Comparison of ENCODE assay signal across 11 mouse cellular contexts in genomic region chr7:31116721-31117145, GRCm38 (mm10). TPM values are rescaled to one million over a fixed set of nuclear protein-coding genes. Genes with fewer than 3 reads are reported as not detected.
DNase-seq lines count a peak whose midpoint lies in the region; ATAC-seq and TF ChIP-seq lines count a peak whose summit lies in the region.
"Had no signal": no experiment of that assay in that cellular context is flagged by ENCODE, and none has a peak within 500 bp of the region (broad histone marks: within the 10 kb centered on the region; RNA-seq: fewer than 3 reads in every experiment).

No protein-coding gene starts in this region.

- no peak overlapping the region for H3K4me2 ChIP-seq in heart, embryonic 13.5 days
- H3K4me2 ChIP-seq in hindbrain, postnatal 0 days (ENCODE audit: low read depth, low read length), result no peak overlapping the region

- H3K36me3 ChIP-seq in heart, embryonic 13.5 days, result no peaks in the 10 kb centered on the region
- H3K36me3 ChIP-seq in hindbrain, postnatal 0 days (ENCODE audit: insufficient read depth, low read length), result no peaks in the 10 kb centered on the region

- H3K27me3 ChIP-seq in heart, embryonic 13.5 days (replicated peaks), result no peaks in the 10 kb centered on the region
- no peaks in the 10 kb centered on the region for H3K27me3 ChIP-seq in hindbrain, postnatal 0 days (ENCODE audit: insufficient read depth, low read length)

- intact Hi-C loops in heart, postnatal 10 days (cut with DNase I), result no loop called here

- TF ChIP-seq CTCF in hindbrain, postnatal 0 days (IDR thresholded peaks at IDR 0.05; ENCODE audit: low read depth), result no peak

- no peak for ATAC-seq in heart, embryonic 13.5 days (ENCODE audit: extremely low read depth, insufficient number of reproducible peaks, low FRiP score, low TSS enrichment)
- 0 out of 2 replicates have a peak, but pooled peaks have one; percentile 10 for ATAC-seq in hindbrain, postnatal 0 days
- no peak for ATAC-seq in megakaryocyte-erythroid progenitor cell, adult 5-6 weeks (replicated peaks; ENCODE audit: low FRiP score, low TSS enrichment, poor library complexity, severe bottlenecking)

- H3K27ac ChIP-seq in heart, embryonic 13.5 days (replicated peaks), result peak overlapping the region; percentile 70; the same call in 1 of the 2 replicates
- H3K27ac ChIP-seq in hindbrain, postnatal 0 days, result no peak overlapping the region

- no peaks in the 10 kb centered on the region for H3K9me3 ChIP-seq in heart, embryonic 13.5 days
- H3K9me3 ChIP-seq in hindbrain, postnatal 0 days (ENCODE audit: low read length), result no peaks in the 10 kb centered on the region

- DNase-seq in heart, postnatal 10 days, result no peak
- DNase-seq in testis, postnatal 10 days (ENCODE audit: low spot score), result peak; percentile 53
- DNase-seq in testis, postnatal 14 days (ENCODE audit: low spot score), result no peak
- no peak for DNase-seq in hindbrain, postnatal 0 days (ENCODE audit: low spot score)
- DNase-seq in layer of hippocampus, adult 18-20 months (ENCODE audit: low spot score in 2 of 2), result no peak
- DNase-seq: heart, adult 11 months; kidney, adult 9 months; lung, postnatal 4 days had no signal

- H3K9ac ChIP-seq in heart, embryonic 13.5 days, result no peak overlapping the region
- no peak overlapping the region for H3K9ac ChIP-seq in hindbrain, postnatal 0 days (replicated peaks; ENCODE audit: low read length)

- H3K4me1 ChIP-seq in heart, embryonic 13.5 days, result peaks cover 25% of the 10 kb centered on the region
- H3K4me1 ChIP-seq in hindbrain, postnatal 0 days (ENCODE audit: insufficient read depth, low read length), result no peaks in the 10 kb centered on the region

- no peak overlapping the region for H3K4me3 ChIP-seq in heart, embryonic 13.5 days
- H3K4me3 ChIP-seq in hindbrain, postnatal 0 days (ENCODE audit: low read length), result no peak overlapping the region

- 36% methylated on average over 16 of the region's 16 CpGs for WGBS in heart, embryonic 13.5 days
- WGBS in hindbrain, postnatal 0 days, result 47% methylated on average over 13 of the region's 16 CpGs

RNA-seq across cellular contexts. Expression of gene Hpn, which starts 1.6 kb away (rescaled TPM):
- 2.4 and 3.6 TPM in 2 replicates for polyA plus RNA-seq in heart, embryonic 13.5 days (2015; fragmentation: Nextera tagmentation; extraction: Ambion mirVana)
- 1 to 10 TPM; 2.5 to 3.0 TPM for total RNA-seq in heart, postnatal 10 days (2021)
- total RNA-seq in hindbrain, postnatal 0 days (2014; rRNA removed), result not detected in 2 replicates
- 0.88 and 1.3 TPM in 2 replicates for polyA plus RNA-seq in hindbrain, postnatal 0 days (2015; fragmentation: Nextera tagmentation; extraction: Ambion mirVana)
- 103 and 201 TPM in 2 replicates for total RNA-seq in megakaryocyte-erythroid progenitor cell, adult 5-6 weeks (2014; fragmentation: Nextera tagmentation)
- total RNA-seq in megakaryocyte-erythroid progenitor cell, adult 5-6 weeks (2017), result 28.3 and 32.3 TPM in 2 replicates
- 1 to 10 TPM; 4.3 to 7.0 TPM for total RNA-seq in layer of hippocampus, adult 18-20 months (2021)

RNA-seq across cellular contexts. Expression of gene Scn1b, which starts 10.1 kb away (rescaled TPM):
- 2.5 and 3.1 TPM in 2 replicates for polyA plus RNA-seq in heart, embryonic 13.5 days (2015; fragmentation: Nextera tagmentation; extraction: Ambion mirVana)
- total RNA-seq in heart, postnatal 10 days (2021), result 10 to 100 TPM; 13.2 to 13.9 TPM
- total RNA-seq in hindbrain, postnatal 0 days (2014; rRNA removed), result 65.7 and 69.5 TPM in 2 replicates
- 44.3 and 46.0 TPM in 2 replicates for polyA plus RNA-seq in hindbrain, postnatal 0 days (2015; fragmentation: Nextera tagmentation; extraction: Ambion mirVana)
- total RNA-seq in megakaryocyte-erythroid progenitor cell, adult 5-6 weeks (2014; fragmentation: Nextera tagmentation), result 0.64 TPM in 1 of 2 replicates, not detected in the other
- 1.4 TPM in 1 of 2 replicates, not detected in the other for total RNA-seq in megakaryocyte-erythroid progenitor cell, adult 5-6 weeks (2017)
- 100 to 1,000 TPM; 669 to 714 TPM for total RNA-seq in layer of hippocampus, adult 18-20 months (2021)

RNA-seq across cellular contexts. Expression of gene Gramd1a, which starts 39.0 kb away (rescaled TPM):
- 50.3 and 51.8 TPM in 2 replicates for polyA plus RNA-seq in heart, embryonic 13.5 days (2015; fragmentation: Nextera tagmentation; extraction: Ambion mirVana)
- 10 to 100 TPM; 25.6 to 31.4 TPM for total RNA-seq in heart, postnatal 10 days (2021)
- 256 and 258 TPM in 2 replicates for total RNA-seq in hindbrain, postnatal 0 days (2014; rRNA removed)
- polyA plus RNA-seq in hindbrain, postnatal 0 days (2015; fragmentation: Nextera tagmentation; extraction: Ambion mirVana), result 137 and 143 TPM in 2 replicates
- total RNA-seq in megakaryocyte-erythroid progenitor cell, adult 5-6 weeks (2014; fragmentation: Nextera tagmentation), result 75.2 and 78.4 TPM in 2 replicates
- 19.2 and 29.6 TPM in 2 replicates for total RNA-seq in megakaryocyte-erythroid progenitor cell, adult 5-6 weeks (2017)
- total RNA-seq in layer of hippocampus, adult 18-20 months (2021), result 100 to 1,000 TPM; 108 to 115 TPM

RNA-seq across cellular contexts. Expression of gene Fxyd3, which starts 40.2 kb away (rescaled TPM):
- 2.0 and 2.2 TPM in 2 replicates for polyA plus RNA-seq in heart, embryonic 13.5 days (2015; fragmentation: Nextera tagmentation; extraction: Ambion mirVana)
- 1 to 10 TPM; 2.8 to 5.1 TPM for total RNA-seq in heart, postnatal 10 days (2021)
- not detected in 2 replicates for total RNA-seq in hindbrain, postnatal 0 days (2014; rRNA removed)
- 1.2 and 1.5 TPM in 2 replicates for polyA plus RNA-seq in hindbrain, postnatal 0 days (2015; fragmentation: Nextera tagmentation; extraction: Ambion mirVana)
- total RNA-seq in megakaryocyte-erythroid progenitor cell, adult 5-6 weeks (2014; fragmentation: Nextera tagmentation), result not detected in 2 replicates
- not detected in 2 replicates for total RNA-seq in megakaryocyte-erythroid progenitor cell, adult 5-6 weeks (2017)
- under 1 TPM; 0.58 to 0.92 TPM for total RNA-seq in layer of hippocampus, adult 18-20 months (2021)
- total RNA-seq: left cerebral cortex, postnatal 14 days had no signal

RNA-seq across cellular contexts. Expression of gene Lgi4, which starts 57.6 kb away (rescaled TPM):
- 0.19 and 0.21 TPM in 2 replicates for polyA plus RNA-seq in heart, embryonic 13.5 days (2015; fragmentation: Nextera tagmentation; extraction: Ambion mirVana)
- 1 to 10 TPM; 3.0 to 4.3 TPM for total RNA-seq in heart, postnatal 10 days (2021)
- 1.9 and 5.9 TPM in 2 replicates for total RNA-seq in hindbrain, postnatal 0 days (2014; rRNA removed)
- polyA plus RNA-seq in hindbrain, postnatal 0 days (2015; fragmentation: Nextera tagmentation; extraction: Ambion mirVana), result 1.2 and 1.3 TPM in 2 replicates
- total RNA-seq in megakaryocyte-erythroid progenitor cell, adult 5-6 weeks (2014; fragmentation: Nextera tagmentation), result not detected in 2 replicates
- not detected in 2 replicates for total RNA-seq in megakaryocyte-erythroid progenitor cell, adult 5-6 weeks (2017)
- 10 to 100 TPM; 37.9 to 40.4 TPM for total RNA-seq in layer of hippocampus, adult 18-20 months (2021)

Comparison
In these comparisons a context has a peak if more than half of its experiments do, and no peak if none do; other contexts are left out.
1. RNA of gene Scn1b, which starts 10.1 kb away (total RNA-seq): 669 to 714 TPM in layer of hippocampus, adult 18-20 months, 65.7 to 69.5 TPM in hindbrain, postnatal 0 days and 13.2 to 13.9 TPM in heart, postnatal 10 days; 0.64 to 1.4 TPM in megakaryocyte-erythroid progenitor cell, adult 5-6 weeks; every median in the first group is over 4 times any median in the second.